Mouse (Mus musculus) central nervous system, embryonic 14 days (tissue): ENCODE data around the gene Cckar. TPM values are rescaled to one million over a fixed set of nuclear protein-coding genes. Genes with fewer than 3 reads are reported as not detected.

ENCODE experiments used
- polyA plus RNA-seq: library from polyadenylated mRNA; depleted of rRNA; stranded (reverse); fragments of >200 nt; gene quantifications from 2 replicates; pipeline ENCODE4 v1.2.3, GENCODE M21; 2012; rRNA removed

Cckar gene
- polyA plus RNA-seq = 1.4 and 2.0 TPM in 2 replicates

DNA sequence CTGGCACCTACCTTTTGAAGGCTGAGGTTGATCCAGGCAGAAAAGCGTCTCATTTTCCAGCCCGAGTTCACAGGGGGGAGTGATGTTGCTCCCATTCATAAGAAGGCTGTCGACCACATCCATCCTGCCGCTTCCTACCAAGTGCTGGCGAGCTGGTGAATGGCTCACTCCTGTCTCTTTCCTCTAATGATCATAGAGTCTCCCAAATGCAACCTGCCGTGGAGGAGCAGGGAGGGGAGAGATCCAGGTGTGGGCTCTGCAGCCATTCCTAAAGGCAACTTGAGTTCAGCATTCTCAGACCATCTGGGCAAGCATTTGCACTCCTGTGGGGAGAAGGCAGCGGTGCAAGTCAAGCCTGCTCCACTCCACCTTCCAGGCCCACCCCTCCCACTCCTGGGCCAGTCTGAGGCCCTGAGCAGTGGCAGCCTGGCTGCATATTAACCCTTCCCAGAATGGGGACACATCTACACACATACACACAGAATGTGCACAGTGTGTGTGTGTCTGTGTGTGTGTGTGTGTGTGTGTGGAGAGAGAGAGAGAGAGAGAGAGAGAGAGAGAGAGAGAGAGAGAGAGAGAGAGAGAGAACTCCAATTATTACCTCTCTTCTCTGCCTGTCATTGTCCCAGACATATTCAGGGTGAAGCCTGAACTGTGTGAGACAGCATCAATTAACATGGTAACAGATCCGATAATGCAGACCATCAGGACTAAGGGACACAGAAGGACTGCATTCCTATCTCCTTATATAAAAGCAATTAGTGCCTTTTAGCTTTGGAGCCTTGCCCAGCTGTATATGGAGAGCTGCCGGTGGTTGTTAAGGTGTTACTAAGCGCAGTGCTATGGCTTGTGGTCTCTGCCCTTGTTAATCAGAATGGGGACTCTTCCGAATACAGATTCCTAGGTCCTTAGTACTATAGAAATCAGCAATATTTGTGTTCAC, at the start of gene Cckar:
Gene Cckar (minus strand): TSS at position 471 of the 943 bp plus-strand sequence.

Other genes starting within 250 kb of the Cckar start
- gene Rbpj, start 241.6 kb downstream of the Cckar start, polyA plus RNA-seq = 53.9 and 63.7 TPM in 2 replicates
- gene Tbc1d19, start 101.9 kb upstream of the Cckar start, polyA plus RNA-seq = 56.8 and 65.1 TPM in 2 replicates